Mouse (Mus musculus): ENCODE results near the gene Olfr769. TPM values are rescaled to one million over a fixed set of nuclear protein-coding genes. Genes with fewer than 3 reads are reported as not detected.

Gene Olfr769
- total RNA-seq (2023), result not detected

DNA sequence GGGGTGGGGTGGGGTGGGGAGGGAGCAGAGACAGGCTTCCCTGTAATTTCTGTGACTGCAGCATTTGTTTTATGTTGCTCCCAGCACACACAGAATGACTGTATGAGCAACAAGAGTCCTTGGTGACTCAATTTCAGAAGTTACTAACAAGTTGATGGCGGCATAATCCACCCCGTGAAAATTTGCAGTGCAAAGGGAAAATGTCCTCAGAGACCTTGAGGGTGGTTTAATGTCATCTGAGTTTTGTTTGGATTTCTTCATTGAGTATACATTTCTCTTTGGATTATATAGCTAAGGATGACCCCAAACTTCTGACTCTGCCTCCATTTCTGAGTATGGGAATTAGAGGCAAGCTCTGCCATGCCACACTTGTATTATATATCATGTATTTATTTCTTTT lies at the start of gene Olfr769:
Gene Olfr769 (minus strand): TSS at position 101 of the 400 bp plus-strand sequence.

DNA sequence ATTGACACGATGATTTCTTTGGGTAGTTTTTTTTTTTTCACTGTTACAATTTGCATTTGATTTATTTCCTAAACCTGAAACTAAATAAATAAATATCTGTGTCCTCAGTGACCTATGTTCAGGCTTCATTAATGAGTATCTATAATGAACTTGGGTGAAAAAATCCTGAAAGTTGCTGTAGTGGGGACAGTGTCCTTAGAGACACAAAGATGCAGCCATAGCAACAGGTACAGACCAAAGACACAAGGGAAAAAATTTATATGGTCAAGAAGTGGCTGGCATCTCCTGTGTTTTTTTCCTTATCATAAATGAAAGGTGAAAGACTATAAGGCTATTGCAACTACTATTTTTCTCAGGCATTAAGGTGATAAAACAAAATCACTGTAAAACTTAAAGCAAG lies 47.0 kb upstream of the Olfr769 start, which contains the start of gene Olfr771:
Gene Olfr771 (minus strand): TSS at position 101 of the 400 bp plus-strand sequence.

DNA sequence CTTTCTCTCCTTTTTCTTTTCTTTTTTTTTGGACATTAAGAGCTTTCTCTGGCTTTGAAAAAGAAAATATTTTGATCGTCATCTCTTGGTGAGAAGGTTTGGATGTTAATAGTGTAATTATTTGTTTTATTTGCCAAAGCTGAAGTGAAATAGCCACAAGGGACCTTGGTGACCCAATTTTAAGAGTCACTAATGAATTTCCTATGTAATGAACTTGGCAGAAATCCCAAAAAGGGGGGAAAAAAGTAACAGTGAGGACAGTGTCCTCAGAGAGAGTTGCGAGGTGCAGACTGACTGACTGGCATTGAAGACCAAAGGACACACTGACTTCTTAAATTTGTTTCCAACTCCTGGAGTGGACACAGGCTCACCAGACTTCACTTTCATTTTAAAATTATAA lies 21.2 kb upstream of the Olfr769 start, which contains the start of gene Olfr770:
Gene Olfr770 (minus strand): TSS at position 101 of the 400 bp plus-strand sequence.

DNA sequence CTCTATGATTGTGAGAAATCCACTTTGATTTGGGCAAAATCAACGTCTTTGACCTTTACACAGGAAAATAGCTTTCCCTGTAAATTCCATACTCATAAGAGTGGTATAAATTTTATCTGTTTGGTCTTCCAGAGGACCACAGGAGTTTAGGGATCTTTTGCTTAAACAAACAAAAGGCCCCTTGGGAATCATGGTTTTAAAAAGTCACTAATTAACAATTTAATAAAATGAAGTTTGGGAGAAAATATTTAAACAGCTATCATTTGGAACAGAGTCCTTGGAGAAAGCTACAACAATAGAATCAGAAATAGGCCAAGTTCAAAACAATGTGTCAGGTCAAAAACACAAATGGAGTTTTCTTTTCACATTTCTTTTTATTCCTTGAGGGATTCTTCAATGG lies 18.4 kb downstream of the Olfr769 start, which contains the start of gene Olfr768:
Gene Olfr768 (minus strand): TSS at position 101 of the 400 bp plus-strand sequence.

DNA sequence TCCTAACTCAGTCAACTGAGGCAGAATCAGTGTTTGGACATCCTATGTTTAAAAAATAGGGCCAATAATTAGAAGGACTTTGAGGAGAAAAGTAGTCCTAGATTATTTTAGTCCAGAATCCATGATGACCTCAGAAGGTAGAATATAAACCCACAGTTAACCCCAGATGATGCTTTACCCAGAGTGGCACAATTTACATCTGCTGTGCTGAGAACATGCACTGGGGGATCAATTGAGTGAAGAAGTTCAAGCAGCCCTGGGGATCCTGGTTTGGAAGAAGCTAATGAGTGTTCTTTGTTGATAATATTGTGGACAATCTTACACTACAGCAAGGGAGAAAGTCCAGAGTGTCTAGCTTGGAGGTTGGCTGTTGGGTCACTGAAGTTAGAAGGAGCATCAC lies 34.9 kb downstream of the Olfr769 start, which contains the start of gene Olfr767:
Gene Olfr767 (minus strand): TSS at position 101 of the 400 bp plus-strand sequence.

DNA sequence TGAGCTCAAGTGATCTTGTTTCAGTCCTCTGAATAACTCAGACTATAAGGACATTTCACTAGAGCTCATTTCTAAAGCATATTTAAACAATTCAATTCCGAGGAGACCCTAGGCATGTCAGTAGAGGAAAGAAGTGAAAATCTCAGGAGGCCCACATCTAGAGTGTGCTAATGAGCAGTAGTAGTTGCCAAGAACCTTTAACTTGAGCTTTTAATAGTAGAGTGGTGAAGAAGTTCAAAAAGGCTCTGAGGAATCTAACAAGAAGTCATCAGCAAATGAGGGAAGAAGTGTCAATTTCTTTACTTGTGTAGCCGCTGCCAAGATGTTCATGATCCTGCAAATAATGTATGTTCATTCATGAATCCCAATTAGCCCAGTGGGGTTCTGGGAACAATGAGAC lies 48.8 kb downstream of the Olfr769 start, which contains the start of gene Olfr766-ps1:
Gene Olfr766-ps1 (minus strand): TSS at position 101 of the 400 bp plus-strand sequence.

Other genes with a start within 250 kb of the Olfr769 start
- gene Gdf11, start 226.1 kb downstream of the Olfr769 start, total RNA-seq (2023), result 6.6 TPM
- 0.52 TPM for gene Cd63, start 216.9 kb downstream of the Olfr769 start, total RNA-seq (2023)
- gene Rdh5, start 195.0 kb downstream of the Olfr769 start, total RNA-seq (2023), result 7.5 TPM
- 54.5 TPM for gene Bloc1s1, start 193.8 kb downstream of the Olfr769 start, total RNA-seq (2023)
- 3.3 TPM for gene Itga7, start 184.0 kb downstream of the Olfr769 start, total RNA-seq (2023)
- not detected for gene Mettl7b, start 156.9 kb downstream of the Olfr769 start, total RNA-seq (2023)
- 4.0 TPM for gene Olfr9, start 128.4 kb downstream of the Olfr769 start, total RNA-seq (2023)
- gene Olfr763, start 107.1 kb downstream of the Olfr769 start, total RNA-seq (2023), result 1.0 TPM
- not detected for gene Olfr764-ps1, start 78.0 kb downstream of the Olfr769 start, total RNA-seq (2023)
- gene Olfr765, start 67.9 kb downstream of the Olfr769 start, total RNA-seq (2023), result not detected
- not detected for gene Olfr766-ps1, start 48.9 kb downstream of the Olfr769 start, total RNA-seq (2023)
- gene Olfr767, start 35.0 kb downstream of the Olfr769 start, total RNA-seq (2023), result not detected
- gene Olfr768, start 18.5 kb downstream of the Olfr769 start, total RNA-seq (2023), result not detected
- not detected for gene Olfr770, start 21.1 kb upstream of the Olfr769 start, total RNA-seq (2023)
- gene Olfr771, start 46.9 kb upstream of the Olfr769 start, total RNA-seq (2023), result not detected
- not detected for gene Olfr772, start 60.1 kb upstream of the Olfr769 start, total RNA-seq (2023)
- not detected for gene Olfr773, start 69.6 kb upstream of the Olfr769 start, total RNA-seq (2023)
- not detected for gene Olfr774, start 118.3 kb upstream of the Olfr769 start, total RNA-seq (2023)
- gene Olfr775, start 130.6 kb upstream of the Olfr769 start, total RNA-seq (2023), result not detected
- not detected for gene Olfr776, start 141.3 kb upstream of the Olfr769 start, total RNA-seq (2023)
- gene Olfr777, start 153.6 kb upstream of the Olfr769 start, total RNA-seq (2023), result not detected
- gene Olfr780, start 200.3 kb upstream of the Olfr769 start, total RNA-seq (2023), result not detected
- not detected for gene Olfr781, start 211.0 kb upstream of the Olfr769 start, total RNA-seq (2023)
- not detected for gene Olfr782, start 231.0 kb upstream of the Olfr769 start, total RNA-seq (2023)

Data from CD8-positive naive resting alpha-beta T cell, adult 57 days (primary cell).